Mouse (Mus musculus): ENCODE results near the gene Dcun1d4. TPM values are rescaled to one million over a fixed set of nuclear protein-coding genes. Genes with fewer than 3 reads are reported as not detected.

Dcun1d4 gene
- polyA plus RNA-seq, 1 experiment, result 5.3 TPM

DNA sequence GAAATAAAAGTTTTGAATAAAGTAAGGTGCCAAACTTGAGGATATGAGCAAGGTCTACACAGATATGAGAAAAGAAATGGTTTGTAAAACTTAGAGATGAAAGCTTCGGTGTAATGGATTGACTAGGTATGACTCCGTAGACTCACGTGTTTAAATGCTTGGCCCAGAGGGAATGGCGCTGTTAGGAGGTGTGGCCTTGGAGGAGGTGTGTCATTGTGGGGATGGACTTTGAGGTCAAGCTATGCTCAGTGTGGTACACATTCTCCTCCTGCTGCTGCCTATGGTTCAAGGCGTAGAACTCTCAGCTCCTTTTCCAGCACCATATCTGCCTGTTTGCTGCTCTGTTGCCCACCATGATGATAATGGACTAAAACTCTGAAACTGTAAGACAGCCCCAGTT is 36.5 kb downstream of the Dcun1d4 start:
- H3K79me2 ChIP-seq (ENCODE audit: control insufficient read depth, insufficient read depth), result no peaks in the 10 kb centered on the region
- H3K36me3 ChIP-seq (ENCODE audit: control insufficient read depth, insufficient read depth), result no peaks in the 10 kb centered on the region
- H3ac ChIP-seq (ENCODE audit: control insufficient read depth, insufficient read length), result no peak overlapping the region
- no peak overlapping the region for H3K4me3 ChIP-seq
- H3K4me2 ChIP-seq (ENCODE audit: low read depth), result no peak overlapping the region
- TF ChIP-seq MAX (IDR thresholded peaks at IDR 0.05; ENCODE audit: low read depth) (no peak), TCF3 (IDR thresholded peaks at IDR 0.05; ENCODE audit: insufficient read length, low read depth) (no peak), POLR2AphosphoS2 (IDR thresholded peaks at IDR 0.05; ENCODE audit: insufficient read length, low read depth) (no peak), TCF12 (IDR thresholded peaks at IDR 0.05; ENCODE audit: insufficient read depth, poor library complexity, severe bottlenecking) (no peak), USF1 (IDR thresholded peaks at IDR 0.05; ENCODE audit: low read depth) (no peak)
- no peaks in the 10 kb centered on the region for H3K27me3 ChIP-seq (ENCODE audit: control insufficient read depth, insufficient read depth, insufficient read length)

GRCm38 (mm10) chr5:73518424-73519211 is 37.8 kb downstream of the Dcun1d4 start:
- Histone ChIP-seq H3K36me3 (ENCODE audit: control insufficient read depth, insufficient read depth) (no peaks in the 10 kb centered on the region), H3K27me3 (ENCODE audit: control insufficient read depth, insufficient read depth, insufficient read length) (no peaks in the 10 kb centered on the region)
- TF ChIP-seq USF1 (IDR thresholded peaks at IDR 0.05; ENCODE audit: low read depth), result no peak
- no peak for TF ChIP-seq TCF12 (IDR thresholded peaks at IDR 0.05; ENCODE audit: insufficient read depth, poor library complexity, severe bottlenecking)
- no peak for TF ChIP-seq TCF3 (IDR thresholded peaks at IDR 0.05; ENCODE audit: insufficient read length, low read depth)
- TF ChIP-seq POLR2AphosphoS2 (IDR thresholded peaks at IDR 0.05; ENCODE audit: insufficient read length, low read depth), result no peak
- no peak for TF ChIP-seq MYOD1 (IDR thresholded peaks at IDR 0.05; ENCODE audit: control insufficient read depth in 1 of 3, insufficient read length in 2 of 3, low read depth in 2 of 3)
- no peak for TF ChIP-seq E2F4 (IDR thresholded peaks at IDR 0.05; ENCODE audit: insufficient read depth)
- no peak for TF ChIP-seq POLR2A (IDR thresholded peaks at IDR 0.05; ENCODE audit: insufficient read length, low read depth)

DNA sequence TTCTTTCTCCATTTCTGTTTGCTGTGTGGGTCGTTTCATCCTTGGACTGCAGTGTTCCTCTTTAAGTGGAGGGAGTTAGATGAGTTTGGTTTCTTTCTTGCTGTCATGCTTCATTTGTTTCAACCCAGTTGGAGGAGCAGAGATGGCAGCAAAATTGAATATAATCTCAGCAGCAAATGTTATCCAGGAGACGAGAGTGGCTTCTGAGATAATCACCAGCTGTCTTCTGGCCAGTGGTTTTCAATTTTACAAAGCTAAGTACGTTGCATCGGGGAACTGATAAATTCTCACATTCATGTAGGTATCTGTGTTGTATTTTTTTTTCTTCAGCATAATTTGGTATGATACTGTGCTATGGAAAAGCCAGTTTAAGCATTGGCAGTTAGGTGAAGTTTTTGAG is 40.0 kb downstream of the Dcun1d4 start:
- no peaks in the 10 kb centered on the region for H3K27me3 ChIP-seq (ENCODE audit: control insufficient read depth, insufficient read depth, insufficient read length)
- no peak for TF ChIP-seq E2F4 (IDR thresholded peaks at IDR 0.05; ENCODE audit: insufficient read depth)
- no peak for TF ChIP-seq REST (IDR thresholded peaks at IDR 0.05; ENCODE audit: insufficient read depth, insufficient read length)
- TF ChIP-seq USF1 (IDR thresholded peaks at IDR 0.05; ENCODE audit: low read depth), result no peak
- TF ChIP-seq MYOG (IDR thresholded peaks at IDR 0.05; ENCODE audit: control insufficient read depth in 1 of 3, insufficient read depth in 1 of 3, insufficient read length in 2 of 3, low read depth in 2 of 3), result no peak
- TF ChIP-seq SRF (IDR thresholded peaks at IDR 0.05; ENCODE audit: control insufficient read depth, insufficient read length, low read depth), result no peak
- no peak for TF ChIP-seq POLR2AphosphoS2 (IDR thresholded peaks at IDR 0.05; ENCODE audit: insufficient read length, low read depth)
- H3K4me3 ChIP-seq, result no peak overlapping the region
- no peaks in the 10 kb centered on the region for H3K36me3 ChIP-seq (ENCODE audit: control insufficient read depth, insufficient read depth)
- no peaks in the 10 kb centered on the region for H3K79me2 ChIP-seq (ENCODE audit: control insufficient read depth, insufficient read depth)
- no peak overlapping the region for H3K4me2 ChIP-seq (ENCODE audit: low read depth)
- no peak overlapping the region for H3ac ChIP-seq (ENCODE audit: control insufficient read depth, insufficient read length)

More at GRCm38 (mm10) chr5:73518424-73519211, 37.8 kb downstream of the Dcun1d4 start:
- no peaks in the 10 kb centered on the region for H3K79me2 ChIP-seq (ENCODE audit: control insufficient read depth, insufficient read depth)
- no peak overlapping the region for H3ac ChIP-seq (ENCODE audit: control insufficient read depth, insufficient read length)
- no peak overlapping the region for H3K4me2 ChIP-seq (ENCODE audit: low read depth)
- H3K4me3 ChIP-seq, result no peak overlapping the region

DNA sequence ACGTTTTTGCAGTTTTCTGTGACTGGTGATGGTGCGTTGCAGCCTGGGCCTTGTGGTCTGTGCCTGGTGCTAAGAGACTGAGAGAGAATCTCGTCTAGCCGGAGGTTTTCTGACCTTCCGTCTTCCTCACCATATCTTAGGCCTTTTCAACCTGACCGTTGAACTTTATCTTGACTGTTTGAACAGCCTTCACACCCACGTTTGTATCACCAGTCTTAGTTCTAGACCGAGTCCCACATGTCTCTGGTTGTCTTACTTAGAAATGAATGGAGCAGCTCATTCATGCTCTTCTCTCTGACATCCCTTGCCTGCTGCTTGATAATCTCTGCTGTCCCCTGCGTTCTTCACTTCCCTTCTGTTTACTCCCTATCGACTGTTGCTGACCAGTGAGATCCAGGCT is 42.4 kb downstream of the Dcun1d4 start:
- TF ChIP-seq MYOG (IDR thresholded peaks at IDR 0.05; ENCODE audit: control insufficient read depth in 1 of 3, insufficient read depth in 1 of 3, insufficient read length in 2 of 3, low read depth in 2 of 3), result no peak
- TF ChIP-seq E2F4 (IDR thresholded peaks at IDR 0.05; ENCODE audit: insufficient read depth), result no peak
- no peak for TF ChIP-seq CEBPB (IDR thresholded peaks at IDR 0.05; ENCODE audit: insufficient read depth, poor library complexity, severe bottlenecking)
- no peak for TF ChIP-seq MYOD1 (IDR thresholded peaks at IDR 0.05; ENCODE audit: control insufficient read depth in 1 of 3, insufficient read length in 2 of 3, low read depth in 2 of 3)
- no peak for TF ChIP-seq MAX (IDR thresholded peaks at IDR 0.05; ENCODE audit: low read depth)
- no peak for TF ChIP-seq SRF (IDR thresholded peaks at IDR 0.05; ENCODE audit: control insufficient read depth, insufficient read length, low read depth)
- no peak for TF ChIP-seq TCF3 (IDR thresholded peaks at IDR 0.05; ENCODE audit: insufficient read length, low read depth)
- TF ChIP-seq POLR2AphosphoS2 (IDR thresholded peaks at IDR 0.05; ENCODE audit: insufficient read length, low read depth), result no peak
- TF ChIP-seq REST (IDR thresholded peaks at IDR 0.05; ENCODE audit: insufficient read depth, insufficient read length), result no peak
- no peak for TF ChIP-seq TCF12 (IDR thresholded peaks at IDR 0.05; ENCODE audit: insufficient read depth, poor library complexity, severe bottlenecking)
- TF ChIP-seq USF1 (IDR thresholded peaks at IDR 0.05; ENCODE audit: low read depth), result no peak
- TF ChIP-seq POLR2A (IDR thresholded peaks at IDR 0.05; ENCODE audit: insufficient read length, low read depth), result no peak
- no peaks in the 10 kb centered on the region for H3K79me2 ChIP-seq (ENCODE audit: control insufficient read depth, insufficient read depth)
- H3K36me3 ChIP-seq (ENCODE audit: control insufficient read depth, insufficient read depth), result peaks cover 3% of the 10 kb centered on the region
- H3K4me2 ChIP-seq (ENCODE audit: low read depth), result no peak overlapping the region
- H3ac ChIP-seq (ENCODE audit: control insufficient read depth, insufficient read length), result no peak overlapping the region
- H3K4me3 ChIP-seq, result no peak overlapping the region
- H3K27me3 ChIP-seq (ENCODE audit: control insufficient read depth, insufficient read depth, insufficient read length), result no peaks in the 10 kb centered on the region

- Histone ChIP-seq H3K36me3 (ENCODE audit: control insufficient read depth, insufficient read depth) (peaks cover 3% of the 10 kb centered on the region), H3K79me2 (ENCODE audit: control insufficient read depth, insufficient read depth) (no peaks in the 10 kb centered on the region), H3K4me2 (ENCODE audit: low read depth) (no peak overlapping the region), H3K27me3 (ENCODE audit: control insufficient read depth, insufficient read depth, insufficient read length) (no peaks in the 10 kb centered on the region), H3ac (ENCODE audit: control insufficient read depth, insufficient read length) (no peak overlapping the region), H3K4me3 (no peak overlapping the region)
- no peak for TF ChIP-seq MYOD1 (IDR thresholded peaks at IDR 0.05; ENCODE audit: control insufficient read depth in 1 of 3, insufficient read length in 2 of 3, low read depth in 2 of 3)
- no peak for TF ChIP-seq REST (IDR thresholded peaks at IDR 0.05; ENCODE audit: insufficient read depth, insufficient read length)
- no peak for TF ChIP-seq POLR2AphosphoS2 (IDR thresholded peaks at IDR 0.05; ENCODE audit: insufficient read length, low read depth)
- TF ChIP-seq MAX (IDR thresholded peaks at IDR 0.05; ENCODE audit: low read depth), result no peak
- TF ChIP-seq SRF (IDR thresholded peaks at IDR 0.05; ENCODE audit: control insufficient read depth, insufficient read length, low read depth), result no peak
- TF ChIP-seq USF1 (IDR thresholded peaks at IDR 0.05; ENCODE audit: low read depth), result no peak
- no peak for TF ChIP-seq TCF12 (IDR thresholded peaks at IDR 0.05; ENCODE audit: insufficient read depth, poor library complexity, severe bottlenecking)
- no peak for TF ChIP-seq POLR2A (IDR thresholded peaks at IDR 0.05; ENCODE audit: insufficient read length, low read depth)
- TF ChIP-seq CEBPB (IDR thresholded peaks at IDR 0.05; ENCODE audit: insufficient read depth, poor library complexity, severe bottlenecking), result no peak
- no peak for TF ChIP-seq E2F4 (IDR thresholded peaks at IDR 0.05; ENCODE audit: insufficient read depth)
- TF ChIP-seq TCF3 (IDR thresholded peaks at IDR 0.05; ENCODE audit: insufficient read length, low read depth), result no peak
- no peak for TF ChIP-seq MYOG (IDR thresholded peaks at IDR 0.05; ENCODE audit: control insufficient read depth in 1 of 3, insufficient read depth in 1 of 3, insufficient read length in 2 of 3, low read depth in 2 of 3)
Measured at GRCm38 (mm10) chr5:73524300-73525000, 43.6 kb downstream of the Dcun1d4 start.

Measured in myocyte (in vitro differentiated cells).